Mouse (Mus musculus) erythroblast, embryonic 14.5 days (primary cell): ENCODE data around the gene Notch1. TPM values are rescaled to one million over a fixed set of nuclear protein-coding genes. Genes with fewer than 3 reads are reported as not detected.

ENCODE experiments used
- H3K27me3 ChIP-seq: 2 replicates; pipeline ENCODE4 v1.6.1; 2012; ENCODE audit warnings: inconsistent platforms; ENCODE audit not compliant: control insufficient read depth
- H3K36me3 ChIP-seq: 2 replicates; pipeline ENCODE4 v1.6.1; 2012; ENCODE audit warnings: mild to moderate bottlenecking, inconsistent platforms; ENCODE audit not compliant: control insufficient read depth
- H3K4me1 ChIP-seq: 2 replicates; pipeline ENCODE4 v1.6.1; 2012; ENCODE audit warnings: inconsistent platforms; ENCODE audit not compliant: control insufficient read depth
- H3K4me3 ChIP-seq: replicated peaks from 2 replicates; pipeline ENCODE3; 2012; ENCODE audit warnings: moderate library complexity, mild to moderate bottlenecking, inconsistent platforms
- H3K9me3 ChIP-seq: 2 replicates; pipeline ENCODE4 v1.6.1; 2012; ENCODE audit warnings: low read length, inconsistent platforms, mixed read lengths; ENCODE audit not compliant: control insufficient read depth
- GATA1 ChIP-seq: IDR thresholded peaks from 2 replicates; pipeline ENCODE4 v1.6.1; 2012; ENCODE audit warnings: low read length, inconsistent platforms, mixed read lengths
- TAL1 ChIP-seq: IDR thresholded peaks from 3 replicates; pipeline ENCODE4 v1.6.1; 2012; ENCODE audit warnings: low read length, inconsistent platforms, mixed read lengths
- polyA plus RNA-seq: library from polyadenylated mRNA; stranded (reverse); fragments of >175 nt; gene quantifications from 2 replicates; pipeline ENCODE4 v1.2.3, GENCODE M21; 2012

Notch1 gene
- polyA plus RNA-seq, 1 experiment: 0.41 TPM

DNA sequence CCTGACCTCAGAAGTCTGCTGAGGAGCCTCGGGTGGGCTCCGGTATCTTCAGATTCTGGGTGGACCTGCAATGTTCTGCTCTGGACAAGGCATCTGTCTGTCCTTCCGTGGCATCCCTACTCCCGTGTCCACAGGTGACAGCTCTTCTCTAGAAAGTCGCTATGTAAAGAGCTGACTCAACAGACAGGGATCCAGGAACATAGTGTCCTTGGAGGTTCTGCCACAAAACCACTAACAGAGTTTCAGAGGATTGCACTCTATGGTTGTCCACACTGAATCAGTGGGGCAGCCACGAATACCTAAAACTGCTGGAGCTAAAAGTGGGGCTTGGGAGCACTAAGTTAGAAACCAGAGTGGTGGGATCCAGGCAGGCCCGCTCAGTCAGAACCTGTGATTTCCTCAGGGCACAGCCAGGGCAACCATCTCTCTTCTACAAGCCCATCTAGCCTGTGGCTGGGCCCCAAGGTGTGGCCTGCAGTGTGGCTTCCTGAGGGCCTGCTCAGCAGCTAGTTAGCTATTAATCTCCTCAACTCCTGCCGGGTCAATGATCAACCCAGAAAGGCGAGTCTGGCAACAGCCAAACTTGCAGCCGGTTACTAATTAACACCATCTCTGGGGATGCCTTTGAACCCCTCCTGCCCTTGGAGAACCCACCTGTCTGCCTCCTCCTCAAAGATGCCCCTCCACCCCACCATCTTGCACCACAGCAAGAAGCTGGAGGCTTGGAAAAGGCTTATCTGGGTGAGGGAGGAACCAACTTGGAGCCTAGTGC is 34.6 kb downstream of the Notch1 start:
- TF ChIP-seq GATA1 (no peak), TAL1 (no peak)
- Histone ChIP-seq H3K4me1 (no peaks in the 10 kb centered on the region; the same call in 1 of the 2 replicates), H3K4me3 (no peak overlapping the region), H3K27me3 (no peaks in the 10 kb centered on the region), H3K36me3 (peaks cover 14% of the 10 kb centered on the region; the same call in 1 of the 2 replicates), H3K9me3 (no peaks in the 10 kb centered on the region)

DNA sequence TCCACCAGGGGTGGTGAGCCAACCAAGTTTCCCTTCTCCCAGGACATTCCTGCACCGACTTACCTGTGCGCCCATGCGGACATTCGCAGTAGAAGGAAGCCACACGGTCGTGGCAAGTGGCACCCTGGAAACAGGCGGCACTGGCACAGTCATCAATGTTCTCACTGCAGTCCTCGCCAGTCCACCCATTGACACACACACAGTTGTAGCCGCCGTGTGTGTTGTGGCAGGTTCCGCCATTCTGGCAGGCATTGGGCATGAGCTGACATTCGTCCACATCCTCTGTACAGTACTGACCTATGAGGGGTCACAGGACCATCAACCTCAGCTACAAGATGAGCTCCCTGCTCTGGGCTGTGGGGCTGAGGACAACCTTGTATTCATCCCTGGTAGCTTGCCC is 35.6 kb downstream of the Notch1 start:
- no peak overlapping the region for H3K4me3 ChIP-seq
- H3K4me1 ChIP-seq: no peaks in the 10 kb centered on the region; the same call in 1 of the 2 replicates
- H3K27me3 ChIP-seq: no peaks in the 10 kb centered on the region
- no peak for TF ChIP-seq GATA1
- TF ChIP-seq TAL1: no peak
- no peaks in the 10 kb centered on the region for H3K9me3 ChIP-seq
- H3K36me3 ChIP-seq: peaks cover 21% of the 10 kb centered on the region; the same call in 1 of the 2 replicates

DNA sequence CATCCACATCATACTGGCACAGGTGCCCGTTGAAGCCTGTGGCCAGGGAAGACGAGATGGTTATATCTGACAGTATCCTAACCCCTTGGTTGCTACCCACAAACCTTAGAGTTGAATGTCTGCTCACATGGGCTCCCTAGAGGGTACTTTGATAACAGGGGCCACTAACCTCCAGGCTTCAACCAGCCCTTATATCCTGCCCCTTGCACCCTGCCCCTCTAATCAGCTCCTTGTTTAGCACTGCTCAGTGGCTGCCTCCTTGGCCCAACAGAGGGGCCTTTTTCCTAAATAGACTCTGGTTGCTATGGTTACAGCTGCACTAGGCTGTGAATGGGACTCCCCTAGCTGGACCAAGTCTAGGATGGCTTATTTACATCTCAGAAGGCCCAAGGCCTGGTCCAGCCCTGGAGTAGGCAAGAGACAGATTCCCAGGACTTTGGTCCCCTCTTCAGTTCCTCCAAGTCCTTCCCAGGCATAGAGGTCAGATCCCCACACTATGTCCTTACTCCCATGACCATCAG is 37.7 kb downstream of the Notch1 start:
- H3K36me3 ChIP-seq: peaks cover 18% of the 10 kb centered on the region; the same call in 1 of the 2 replicates

DNA sequence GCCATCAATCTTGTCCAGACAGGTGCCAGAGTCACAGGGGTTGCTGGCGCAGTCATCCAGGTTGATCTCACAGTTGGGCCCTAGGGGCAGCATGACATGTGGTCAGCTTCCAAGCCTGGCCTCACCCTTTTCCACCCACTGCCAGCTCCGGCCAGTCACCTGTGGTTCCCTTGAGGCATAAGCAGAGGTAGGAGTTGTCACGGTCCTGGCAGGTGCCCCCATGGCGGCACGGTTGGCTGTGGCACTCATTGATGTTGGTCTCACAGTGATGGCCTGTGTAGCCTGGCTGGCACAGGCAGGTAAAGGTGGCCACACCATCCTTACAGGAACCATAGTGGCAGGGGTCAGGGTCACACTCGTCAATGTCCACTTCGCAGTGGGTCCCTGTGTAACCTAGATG is 38.6 kb downstream of the Notch1 start:
- Histone ChIP-seq H3K36me3 (peaks cover 20% of the 10 kb centered on the region; the same call in 1 of the 2 replicates), H3K9me3 (no peaks in the 10 kb centered on the region), H3K4me3 (no peak overlapping the region), H3K4me1 (no peaks in the 10 kb centered on the region), H3K27me3 (no peaks in the 10 kb centered on the region)
- TF ChIP-seq TAL1 (no peak), GATA1 (no peak)

More for the DNA sequence above, 37.7 kb downstream of the Notch1 start:
- TF ChIP-seq GATA1: no peak
- TF ChIP-seq TAL1: no peak
- no peak overlapping the region for H3K4me3 ChIP-seq
- H3K9me3 ChIP-seq: no peaks in the 10 kb centered on the region
- H3K4me1 ChIP-seq: no peaks in the 10 kb centered on the region
- no peaks in the 10 kb centered on the region for H3K27me3 ChIP-seq

DNA sequence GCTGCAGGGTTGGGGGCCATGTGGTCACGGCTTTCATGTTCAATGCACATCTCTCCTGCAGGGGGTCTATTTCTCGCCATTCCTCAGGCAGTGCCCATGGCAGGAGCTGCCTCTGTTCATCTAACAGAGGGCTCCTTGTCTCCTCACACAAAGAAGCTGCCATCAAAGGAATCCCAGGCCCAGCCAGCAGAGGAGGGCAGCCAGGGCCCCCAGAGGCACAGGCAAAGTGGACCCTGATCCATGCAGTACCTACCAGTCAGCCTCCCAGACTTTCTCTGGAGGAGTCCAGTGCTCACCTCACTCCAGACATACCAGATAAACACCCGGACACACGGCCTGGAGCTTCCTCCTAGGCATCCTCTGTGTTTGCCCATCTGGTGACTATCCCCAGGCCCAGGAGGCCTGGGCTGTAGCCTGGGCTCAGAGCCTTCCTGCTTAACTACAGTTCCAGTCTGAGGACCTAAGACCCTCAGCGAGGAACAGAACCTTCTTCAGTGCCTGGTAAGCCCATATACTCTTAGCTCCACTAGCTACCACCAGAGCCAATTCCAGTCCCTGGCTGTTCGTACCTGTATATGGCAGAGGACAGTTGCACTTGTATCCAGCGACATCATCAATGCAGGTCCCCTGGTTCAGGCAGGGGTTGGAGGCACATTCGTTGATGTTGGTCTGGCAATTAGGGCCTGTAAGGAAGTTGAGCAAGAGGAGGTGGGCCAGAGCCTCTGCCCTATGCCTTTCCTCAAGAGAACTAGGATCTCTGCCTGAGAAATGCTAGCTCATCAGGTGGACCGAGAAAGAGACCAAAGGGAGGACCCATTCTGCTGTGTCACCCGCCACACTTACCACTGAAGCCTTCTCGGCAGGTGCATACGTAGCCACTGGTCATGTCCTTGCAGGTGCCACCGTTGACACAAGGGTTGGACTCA is 40.7 kb downstream of the Notch1 start:
- TF ChIP-seq TAL1: no peak
- no peak for TF ChIP-seq GATA1
- no peak overlapping the region for H3K4me3 ChIP-seq
- H3K36me3 ChIP-seq: peaks cover 30% of the 10 kb centered on the region; the same call in 1 of the 2 replicates
- H3K9me3 ChIP-seq: no peaks in the 10 kb centered on the region
- H3K4me1 ChIP-seq: no peaks in the 10 kb centered on the region
- no peaks in the 10 kb centered on the region for H3K27me3 ChIP-seq

DNA sequence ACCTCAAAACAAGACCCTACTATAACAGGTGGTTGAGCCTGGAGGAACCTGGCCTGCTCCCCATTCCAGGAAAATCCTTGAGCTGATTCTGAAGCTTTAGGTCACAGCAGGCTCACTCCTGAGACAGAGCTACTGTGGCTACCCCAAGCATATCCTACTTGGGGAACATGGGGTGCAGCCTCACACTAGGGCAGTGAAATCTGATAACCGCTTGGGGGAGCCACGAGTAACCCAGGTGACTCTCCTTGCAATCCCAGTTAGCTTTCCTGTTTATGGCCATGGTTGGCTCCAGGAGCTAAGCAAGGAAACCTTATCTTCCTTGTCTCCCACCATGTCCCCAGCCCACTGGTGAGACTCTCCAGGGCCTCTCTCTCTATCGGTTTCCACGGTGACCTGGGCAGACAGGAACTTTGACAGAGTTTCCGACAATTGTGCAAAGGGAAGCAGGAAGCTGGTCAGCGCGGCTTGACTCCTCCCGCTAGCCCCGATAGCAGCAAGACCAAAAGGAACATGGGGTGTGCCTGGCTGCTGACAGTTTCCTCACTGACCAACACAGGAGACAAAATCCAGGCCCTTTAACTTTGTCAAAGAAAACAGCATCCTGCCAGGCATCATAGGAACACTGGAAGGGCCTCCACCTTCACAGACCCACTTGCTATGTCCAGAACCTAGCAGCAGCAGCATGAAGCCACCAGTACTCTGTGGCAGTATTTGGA is 41.5 kb downstream of the Notch1 start:
- H3K4me1 ChIP-seq: no peaks in the 10 kb centered on the region
- H3K27me3 ChIP-seq: no peaks in the 10 kb centered on the region
- no peaks in the 10 kb centered on the region for H3K9me3 ChIP-seq
- TF ChIP-seq GATA1 (no peak), TAL1 (no peak)
- peaks cover 36% of the 10 kb centered on the region; the same call in 1 of the 2 replicates for H3K36me3 ChIP-seq
- H3K4me3 ChIP-seq: no peak overlapping the region

DNA sequence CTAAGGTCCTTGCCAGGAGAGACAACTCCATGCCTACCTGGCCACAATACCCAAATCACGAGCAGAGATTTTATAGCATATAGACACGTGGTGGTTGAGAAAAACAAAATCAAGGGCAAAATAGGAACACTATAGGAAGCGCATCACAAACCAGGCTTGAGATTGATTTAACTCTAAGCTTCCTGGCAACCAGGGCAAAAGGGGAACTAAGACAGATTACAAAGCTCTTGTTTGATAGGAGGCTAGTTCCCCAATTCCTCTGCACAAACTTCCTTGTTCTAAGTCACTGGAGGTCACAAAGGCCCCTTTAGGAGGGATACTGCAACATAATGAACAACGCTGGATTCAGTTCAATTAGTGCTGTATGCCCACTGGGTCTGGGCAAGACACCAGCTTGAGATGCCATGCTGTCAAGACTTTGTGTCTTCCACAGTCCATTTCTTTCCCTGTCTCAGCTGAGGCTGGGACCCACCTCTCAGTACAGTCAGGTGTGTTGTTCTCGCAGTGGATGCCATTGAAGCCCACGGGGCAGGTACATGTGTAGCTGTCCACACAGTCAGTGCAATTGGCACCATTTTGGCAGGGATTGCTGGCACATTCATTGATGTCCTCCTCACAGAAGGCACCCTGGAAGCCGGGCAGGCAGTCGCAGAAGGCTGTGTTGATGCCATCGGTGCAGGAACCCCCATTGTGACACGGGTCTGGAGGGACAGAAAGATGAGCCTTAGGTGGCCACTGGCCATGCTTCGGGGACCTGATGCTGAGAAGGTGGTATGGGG is 44.0 kb downstream of the Notch1 start:
- no peaks in the 10 kb centered on the region for H3K27me3 ChIP-seq
- TF ChIP-seq TAL1 (no peak), GATA1 (no peak)
- no peaks in the 10 kb centered on the region for H3K9me3 ChIP-seq
- no peak overlapping the region for H3K4me3 ChIP-seq
- no peaks in the 10 kb centered on the region for H3K4me1 ChIP-seq
- peaks cover 40% of the 10 kb centered on the region; the same call in 1 of the 2 replicates for H3K36me3 ChIP-seq

DNA sequence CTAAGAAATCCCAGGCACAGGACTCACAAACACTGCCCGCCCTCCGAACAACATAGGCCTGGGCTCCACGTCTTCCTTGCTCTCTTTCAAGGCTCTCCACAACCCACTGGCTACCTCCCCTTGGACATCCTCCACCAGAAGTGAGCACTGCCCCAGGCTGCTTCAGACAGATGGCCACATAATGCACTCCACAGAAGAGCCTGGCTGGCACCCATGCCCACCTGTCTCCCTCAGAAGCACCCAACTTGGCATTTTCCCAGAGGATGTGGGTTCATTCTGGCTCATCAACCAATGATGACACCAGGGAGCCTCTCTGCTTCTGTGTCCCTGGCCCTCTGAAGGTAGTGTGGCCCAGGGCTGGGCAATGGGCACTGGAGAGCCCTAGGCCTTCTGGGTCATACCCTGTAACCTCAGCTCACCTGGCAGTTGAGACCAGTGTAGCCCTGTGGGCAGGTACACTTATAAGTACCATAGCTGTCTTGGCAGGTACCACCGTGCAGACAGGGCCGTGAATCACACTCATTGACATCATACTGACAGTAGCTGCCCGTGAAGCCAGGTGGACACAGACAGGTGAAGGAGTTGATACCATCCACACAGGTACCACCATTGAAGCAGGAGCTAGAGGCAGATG is 44.7 kb downstream of the Notch1 start:
- TF ChIP-seq GATA1 (no peak), TAL1 (no peak)
- peaks cover 39% of the 10 kb centered on the region; the same call in 1 of the 2 replicates for H3K36me3 ChIP-seq
- H3K9me3 ChIP-seq: no peaks in the 10 kb centered on the region
- H3K4me3 ChIP-seq: no peak overlapping the region
- no peaks in the 10 kb centered on the region for H3K27me3 ChIP-seq
- no peaks in the 10 kb centered on the region for H3K4me1 ChIP-seq
